Mouse (Mus musculus) left cerebral cortex, postnatal 25 days (tissue): ENCODE data around the gene Nr2f6. TPM values are rescaled to one million over a fixed set of nuclear protein-coding genes. Genes with fewer than 3 reads are reported as not detected.

ENCODE experiments used
- DNase-seq, 2 experiments: peaks; one replicate each; pipeline ENCODE4 v3.0.0; 2022; ENCODE audit warnings: low spot score in 2 of 2, mixed read lengths in 1 of 2
- intact Hi-C: fragments of 180-260 bp; cut with DNase I; formaldehyde crosslinking; loops from one replicate; pipeline ENCODE4 v1.15.1; 2025
- total RNA-seq, 2 experiments: library from RNA; stranded (reverse); gene quantifications; 2 replicates each; pipeline ENCODE4 v1.2.3; 2021

The Nr2f6 gene
- total RNA-seq, 2 experiments from 2014 or later = 37.6 to 43.0 TPM

- DNase-seq = no peak
- intact Hi-C loops = no loop called here
These were observed 11.1 kb upstream of the Nr2f6 start for GRCm38 (mm10) chr8:71392871-71393270.

- DNase-seq = no peak
- intact Hi-C loops = no loop called here
These were observed 10.6 kb upstream of the Nr2f6 start for GRCm38 (mm10) chr8:71392391-71392790.

GRCm38 (mm10) chr8:71391696-71392095 lies 9.9 kb upstream of the Nr2f6 start:
- no peak for DNase-seq
- intact Hi-C loops = no loop called here

GRCm38 (mm10) chr8:71388267-71388666 lies 6.5 kb upstream of the Nr2f6 start:
- DNase-seq = no peak
- intact Hi-C loops = no loop called here

- DNase-seq = no peak
These were observed 3.6 kb upstream of the Nr2f6 start for GRCm38 (mm10) chr8:71385212-71385835.

GRCm38 (mm10) chr8:71383860-71384259 lies 2.1 kb upstream of the Nr2f6 start:
- no peak for DNase-seq
- intact Hi-C loops = loop anchor here (5.0 kb wide), 1 partner anchor 78 kb away; the partner anchor contains the start of genes Abhd8 and Mrpl34

More at GRCm38 (mm10) chr8:71385212-71385835, 3.6 kb upstream of the Nr2f6 start:
- intact Hi-C loops = no loop called here

- no peak for DNase-seq
- intact Hi-C loops = loop anchor here (5.0 kb wide), 1 partner anchor 79 kb away; the partner anchor contains the start of genes Abhd8 and Mrpl34
These were observed 1.6 kb upstream of the Nr2f6 start for GRCm38 (mm10) chr8:71383396-71383795.

GRCm38 (mm10) chr8:71381971-71382961 lies 506 bp upstream of the Nr2f6 start:
- intact Hi-C loops = loop anchor here (5.0 kb wide), 1 partner anchor 80 kb away; the partner anchor contains the start of genes Abhd8 and Mrpl34
- peak; percentile 71 to 79 for DNase-seq

GRCm38 (mm10) chr8:71380178-71381171 lies 1.3 kb downstream of the Nr2f6 start:
- intact Hi-C loops = loop anchor here (5.0 kb wide), 1 partner anchor 82 kb away; the partner anchor contains the start of genes Abhd8 and Mrpl34

GRCm38 (mm10) chr8:71379512-71380075 lies 2.2 kb downstream of the Nr2f6 start:
- DNase-seq = no peak
- intact Hi-C loops = loop anchor here (5.0 kb wide), 1 partner anchor 83 kb away; the partner anchor contains the start of genes Abhd8 and Mrpl34

More at GRCm38 (mm10) chr8:71380178-71381171, 1.3 kb downstream of the Nr2f6 start:
- DNase-seq = no peak

GRCm38 (mm10) chr8:71379008-71379407 lies 2.8 kb downstream of the Nr2f6 start:
- no peak for DNase-seq
- intact Hi-C loops = no loop called here

GRCm38 (mm10) chr8:71376423-71377030 lies 5.2 kb downstream of the Nr2f6 start:
- intact Hi-C loops = no loop called here

GRCm38 (mm10) chr8:71375581-71376422 lies 6.0 kb downstream of the Nr2f6 start:
- DNase-seq = peak; percentile 75
- intact Hi-C loops = no loop called here

More at GRCm38 (mm10) chr8:71376423-71377030, 5.2 kb downstream of the Nr2f6 start:
- DNase-seq = no peak

- no peak for DNase-seq
- intact Hi-C loops = no loop called here
These were observed 7.0 kb downstream of the Nr2f6 start for GRCm38 (mm10) chr8:71374616-71375206.

- intact Hi-C loops = no loop called here
- no peak for DNase-seq
These were observed 8.8 kb downstream of the Nr2f6 start for GRCm38 (mm10) chr8:71373000-71373399.

GRCm38 (mm10) chr8:71372427-71372826 lies 9.3 kb downstream of the Nr2f6 start:
- intact Hi-C loops = no loop called here
- DNase-seq = no peak
